Mouse (Mus musculus) myocyte (in vitro differentiated cells): ENCODE measurements around the gene Gm973. TPM values are rescaled to one million over a fixed set of nuclear protein-coding genes. Genes with fewer than 3 reads are reported as not detected.

ENCODE experiments used
- H3K27me3 ChIP-seq: one replicate; pipeline ENCODE4 v1.6.1; 2011; ENCODE audit not compliant: control insufficient read depth, insufficient read depth, insufficient read length
- H3K36me3 ChIP-seq: one replicate; pipeline ENCODE4 v1.6.1; 2011; ENCODE audit not compliant: control insufficient read depth, insufficient read depth
- H3K4me2 ChIP-seq: one replicate; pipeline ENCODE4 v1.6.1; 2011; ENCODE audit warnings: low read depth, control low read depth
- H3K4me3 ChIP-seq: one replicate; pipeline ENCODE4 v1.5.1; 2011; ENCODE audit warnings: mild to moderate bottlenecking, control low read depth, moderate library complexity
- H3K79me2 ChIP-seq: one replicate; pipeline ENCODE4 v1.6.1; 2011; ENCODE audit not compliant: control insufficient read depth, insufficient read depth
- H3ac ChIP-seq: one replicate; pipeline ENCODE4 v1.6.1; 2011; ENCODE audit not compliant: control insufficient read depth, insufficient read length
- CEBPB ChIP-seq: IDR thresholded peaks from 2 replicates; pipeline ENCODE4 v1.6.1; 2011; ENCODE audit warnings: mild to moderate bottlenecking, moderate library complexity; ENCODE audit not compliant: poor library complexity, insufficient read depth, severe bottlenecking
- E2F4 ChIP-seq: IDR thresholded peaks from one replicate; pipeline ENCODE4 v1.6.1; 2011; ENCODE audit warnings: mild to moderate bottlenecking, control low read depth, moderate library complexity; ENCODE audit not compliant: insufficient read depth
- MAX ChIP-seq: IDR thresholded peaks from one replicate; pipeline ENCODE4 v1.6.1; 2011; ENCODE audit warnings: low read depth, mild to moderate bottlenecking, control low read depth
- MYOD1 ChIP-seq, 3 experiments: IDR thresholded peaks; one replicate each; pipeline ENCODE4 v1.6.1; 2011; ENCODE audit warnings: control low read depth in 2 of 3, low read depth in 2 of 3, mild to moderate bottlenecking in 2 of 3, moderate library complexity in 1 of 3; ENCODE audit not compliant: insufficient read length in 2 of 3, control insufficient read depth in 1 of 3
- MYOG ChIP-seq, 3 experiments: IDR thresholded peaks; one replicate each; pipeline ENCODE4 v1.6.1; 2011; ENCODE audit warnings: control low read depth in 2 of 3, low read depth in 2 of 3, mild to moderate bottlenecking in 2 of 3; ENCODE audit not compliant: insufficient read length in 2 of 3, control insufficient read depth in 1 of 3, insufficient read depth in 1 of 3
- POLR2A ChIP-seq: IDR thresholded peaks from one replicate; pipeline ENCODE4 v1.6.1; 2011; ENCODE audit warnings: low read depth, mild to moderate bottlenecking, control low read depth, moderate library complexity; ENCODE audit not compliant: insufficient read length
- POLR2AphosphoS2 ChIP-seq: IDR thresholded peaks from one replicate; pipeline ENCODE4 v1.6.1; 2011; ENCODE audit warnings: low read depth, control low read depth; ENCODE audit not compliant: insufficient read length
- REST ChIP-seq: IDR thresholded peaks from one replicate; pipeline ENCODE4 v1.6.1; 2011; ENCODE audit warnings: mild to moderate bottlenecking, control low read depth, moderate library complexity; ENCODE audit not compliant: insufficient read depth, insufficient read length
- SRF ChIP-seq: IDR thresholded peaks from one replicate; pipeline ENCODE4 v1.6.1; 2011; ENCODE audit warnings: low read depth; ENCODE audit not compliant: control insufficient read depth, insufficient read length
- TCF12 ChIP-seq: IDR thresholded peaks from one replicate; pipeline ENCODE4 v1.6.1; 2011; ENCODE audit warnings: mild to moderate bottlenecking, control low read depth; ENCODE audit not compliant: poor library complexity, insufficient read depth, severe bottlenecking
- TCF3 ChIP-seq: IDR thresholded peaks from one replicate; pipeline ENCODE4 v1.6.1; 2011; ENCODE audit warnings: low read depth, control low read depth; ENCODE audit not compliant: insufficient read length
- USF1 ChIP-seq: IDR thresholded peaks from one replicate; pipeline ENCODE4 v1.6.1; 2011; ENCODE audit warnings: low read depth, mild to moderate bottlenecking, control low read depth, moderate library complexity
- polyA plus RNA-seq: library from polyadenylated mRNA; unstranded; fragments of >200 nt; fragmentation: generic; extraction: Trizol; gene quantifications from one replicate; pipeline ENCODE4 v1.2.1, GENCODE M21; 2012; ENCODE audit warnings: missing spikeins

The Gm973 gene
- polyA plus RNA-seq, 1 experiment: not detected

DNA sequence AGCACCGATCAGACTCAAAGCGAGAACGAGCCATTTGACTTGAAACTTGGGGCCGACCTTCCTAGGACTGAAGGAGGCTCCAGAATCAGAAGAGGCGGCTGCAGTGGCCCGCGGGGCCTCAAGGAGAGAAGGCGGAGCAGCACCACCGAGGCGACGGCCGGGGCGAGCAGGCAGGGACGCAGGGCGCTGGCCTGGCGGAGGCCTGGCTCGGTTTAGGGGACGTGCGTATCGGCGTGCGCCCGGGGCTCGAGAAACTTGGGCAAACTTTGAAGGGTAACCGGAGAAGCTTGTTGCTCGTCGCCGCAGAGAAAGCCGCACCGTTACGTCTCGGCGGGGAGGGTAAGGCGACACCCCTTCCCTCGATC lies 33.8 kb upstream of the Gm973 start, which contains the start of gene Fzd7:
Gene Fzd7, plus strand, starts transcription at position 94 of the 365 bp plus-strand sequence.
- TF ChIP-seq TCF3: no peak
- peak in 1 of 3 experiments; percentile 0 for TF ChIP-seq MYOD1 (IDR thresholded peaks at IDR 0.05; ENCODE audit: control insufficient read depth in 1 of 3, insufficient read length in 2 of 3, low read depth in 2 of 3)
- TF ChIP-seq USF1: no peak
- TF ChIP-seq TCF12: no peak
- no peak for TF ChIP-seq REST
- no peak for TF ChIP-seq MAX
- TF ChIP-seq POLR2A: no peak
- TF ChIP-seq SRF: no peak
- Histone ChIP-seq H3ac (peak within 1 kb of the TSS; percentile 90), H3K27me3 (no peaks in the 10 kb centered on the region), H3K36me3 (no peaks in the 10 kb centered on the region), H3K4me3 (peak within 1 kb of the TSS; percentile 79), H3K4me2 (peak within 1 kb of the TSS; percentile 99), H3K79me2 (peaks cover 43% of the 10 kb centered on the region)

GRCm38 (mm10) chr1:59482696-59483520 lies 33.2 kb upstream of the Gm973 start:
- no peak for TF ChIP-seq MYOG (IDR thresholded peaks at IDR 0.05; ENCODE audit: control insufficient read depth in 1 of 3, insufficient read depth in 1 of 3, insufficient read length in 2 of 3, low read depth in 2 of 3)
- TF ChIP-seq TCF3: no peak
- no peak for TF ChIP-seq USF1
- no peak for TF ChIP-seq TCF12
- TF ChIP-seq POLR2AphosphoS2: no peak
- no peak for TF ChIP-seq E2F4
- TF ChIP-seq POLR2A: peak; percentile 32
- TF ChIP-seq MYOD1 (IDR thresholded peaks at IDR 0.05; ENCODE audit: control insufficient read depth in 1 of 3, insufficient read length in 2 of 3, low read depth in 2 of 3): peak in 1 of 3 experiments; percentile 15
- no peak for TF ChIP-seq REST
- Histone ChIP-seq H3ac (peak overlapping the region; percentile 90), H3K4me3 (peak overlapping the region; percentile 79), H3K36me3 (no peaks in the 10 kb centered on the region), H3K79me2 (peaks cover 43% of the 10 kb centered on the region), H3K27me3 (no peaks in the 10 kb centered on the region), H3K4me2 (peak overlapping the region; percentile 97)

GRCm38 (mm10) chr1:59483521-59484245 lies 32.4 kb upstream of the Gm973 start:
- Histone ChIP-seq H3K4me2 (peak overlapping the region; percentile 97), H3K36me3 (no peaks in the 10 kb centered on the region), H3ac (peak overlapping the region; percentile 90), H3K4me3 (peak overlapping the region; percentile 79), H3K79me2 (peaks cover 46% of the 10 kb centered on the region), H3K27me3 (no peaks in the 10 kb centered on the region)
- TF ChIP-seq POLR2A: peak; percentile 45
- peak in 1 of 3 experiments; percentile 51 for TF ChIP-seq MYOG (IDR thresholded peaks at IDR 0.05; ENCODE audit: control insufficient read depth in 1 of 3, insufficient read depth in 1 of 3, insufficient read length in 2 of 3, low read depth in 2 of 3)
- no peak for TF ChIP-seq CEBPB
- TF ChIP-seq TCF3: no peak
- peak in 1 of 3 experiments; percentile 62 for TF ChIP-seq MYOD1 (IDR thresholded peaks at IDR 0.05; ENCODE audit: control insufficient read depth in 1 of 3, insufficient read length in 2 of 3, low read depth in 2 of 3)

DNA sequence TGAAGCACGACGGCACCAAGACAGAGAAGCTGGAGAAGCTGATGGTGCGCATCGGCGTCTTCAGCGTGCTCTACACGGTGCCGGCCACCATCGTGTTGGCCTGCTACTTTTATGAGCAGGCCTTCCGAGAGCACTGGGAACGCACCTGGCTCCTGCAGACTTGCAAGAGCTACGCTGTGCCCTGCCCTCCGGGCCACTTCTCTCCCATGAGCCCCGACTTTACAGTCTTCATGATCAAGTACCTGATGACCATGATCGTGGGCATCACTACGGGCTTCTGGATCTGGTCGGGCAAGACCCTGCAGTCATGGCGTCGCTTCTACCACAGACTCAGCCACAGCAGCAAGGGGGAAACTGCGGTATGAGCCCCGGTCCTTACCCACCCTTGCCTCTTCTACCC lies 31.8 kb upstream of the Gm973 start:
- peak overlapping the region; percentile 79 for H3K4me3 ChIP-seq
- H3ac ChIP-seq: peak overlapping the region; percentile 90
- H3K27me3 ChIP-seq: no peaks in the 10 kb centered on the region
- peak overlapping the region; percentile 97 for H3K4me2 ChIP-seq
- H3K79me2 ChIP-seq: peaks cover 46% of the 10 kb centered on the region
- TF ChIP-seq REST (no peak), MYOG (IDR thresholded peaks at IDR 0.05; ENCODE audit: control insufficient read depth in 1 of 3, insufficient read depth in 1 of 3, insufficient read length in 2 of 3, low read depth in 2 of 3) (no peak), TCF12 (no peak), SRF (no peak), USF1 (no peak), MAX (no peak), POLR2AphosphoS2 (no peak), CEBPB (no peak), MYOD1 (IDR thresholded peaks at IDR 0.05; ENCODE audit: control insufficient read depth in 1 of 3, insufficient read length in 2 of 3, low read depth in 2 of 3) (no peak), POLR2A (no peak), TCF3 (no peak), E2F4 (no peak)
- no peaks in the 10 kb centered on the region for H3K36me3 ChIP-seq
